Comparison of ENCODE assay signal across 23 mouse cellular contexts in the genomic region with DNA sequence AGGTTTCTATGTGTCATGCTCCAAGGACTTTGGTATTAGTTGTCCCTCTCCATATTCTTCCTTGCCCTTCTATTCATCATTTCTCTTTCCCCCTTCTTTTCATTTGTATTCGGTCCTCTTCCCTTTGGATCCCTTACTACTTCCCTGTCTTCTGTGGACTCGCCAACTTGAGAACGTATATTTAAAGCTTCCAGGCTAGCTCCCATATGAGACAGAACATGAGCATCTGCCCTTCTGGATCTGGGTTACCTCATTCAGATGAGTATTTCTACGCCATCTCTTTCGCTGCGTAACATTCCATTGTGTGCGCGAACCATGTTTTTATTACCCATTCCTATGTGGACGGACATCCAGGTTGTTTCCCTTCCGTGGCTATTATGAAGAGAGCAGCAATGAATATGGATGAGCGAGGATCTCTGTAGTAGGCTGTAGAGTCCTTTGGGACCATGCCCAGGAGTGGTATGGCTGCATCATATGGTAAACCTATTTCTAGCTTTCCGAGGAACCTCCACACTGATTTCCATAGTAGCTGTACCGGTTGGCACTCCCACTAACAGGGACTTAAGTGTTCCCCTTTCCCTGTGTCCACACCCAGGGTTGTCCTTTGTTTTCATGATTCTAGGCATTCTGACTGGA.
A peak's percentile ranks its signal among the peaks of the same experiment; 100 is the strongest.
DNase-seq lines count a peak whose midpoint lies in the region; ATAC-seq and TF ChIP-seq lines count a peak whose summit lies in the region.
"Had no signal": no experiment of that assay in that cellular context is flagged by ENCODE, and none has a peak within 500 bp of the region (broad histone marks: within the 10 kb centered on the region; RNA-seq: fewer than 3 reads in every experiment).

No protein-coding gene starts in this region.

- no peak for DNase-seq in layer of hippocampus, adult 2 months (ENCODE audit: low spot score in 2 of 2)
- no peak for DNase-seq in layer of hippocampus, adult 18-20 months (ENCODE audit: low spot score in 2 of 2)
- DNase-seq in left cerebral cortex, postnatal 14 days (ENCODE audit: low spot score in 2 of 2) = peak; percentile 69 to 75
- peak; percentile 55 to 68 for DNase-seq in right cerebral cortex, adult 2 months (ENCODE audit: low spot score in 2 of 2)
- DNase-seq in telencephalon, adult 2 months (ENCODE audit: low read depth, low spot score) = peak; percentile 83
- no peak for DNase-seq in cerebellum, adult 11-12 months
- DNase-seq: adrenal gland, adult 8-10 months; cerebellum, adult 9-10 months; kidney, adult 9 months; kidney, postnatal 14 days; lung, adult 18-20 months; lung, postnatal 10 days; spleen, adult 18-20 months; thymus, postnatal 25 days had no signal

- ATAC-seq in CD4-positive, CD25-positive, alpha-beta regulatory T cell, adult 4 months = no peak
- ATAC-seq: activated CD4-positive, CD25-positive, alpha-beta regulatory T cell, adult 4 months; forebrain, embryonic 13.5 days; hindbrain, postnatal 0 days; intestine, embryonic 16.5 days had no signal

- H3K27ac ChIP-seq in layer of hippocampus, adult 2 months = 0 out of 2 replicates have a peak overlapping the region, but pooled peaks have one; percentile 33
- H3K27ac ChIP-seq: forebrain, embryonic 13.5 days; heart, embryonic 10.5 days; hindbrain, postnatal 0 days; left cerebral cortex, adult 2 months; limb, embryonic 12.5 days; midbrain, embryonic 10.5 days had no signal

- no peak overlapping the region for H3K4me3 ChIP-seq in layer of hippocampus, adult 2 months
- H3K4me3 ChIP-seq: forebrain, embryonic 13.5 days; heart, embryonic 10.5 days; left cerebral cortex, adult 2 months; limb, embryonic 12.5 days; midbrain, embryonic 10.5 days had no signal

- intact Hi-C loops in left cerebral cortex, postnatal 14 days (cut with DNase I) = no loop called here

- TF ChIP-seq CTCF in layer of hippocampus, adult 2 months (conservative IDR thresholded peaks at IDR 0.05) = no peak

Comparison
In these comparisons a context has a peak if more than half of its experiments do, and no peak if none do; other contexts are left out.
1. DNase-seq: peak in left cerebral cortex, postnatal 14 days (2 of 2), right cerebral cortex, adult 2 months (2 of 2) and telencephalon, adult 2 months (single experiment); none in layer of hippocampus, adult 2 months (0 of 2), layer of hippocampus, adult 18-20 months (0 of 2) and cerebellum, adult 11-12 months (single experiment).